Mouse (Mus musculus) urinary bladder, postnatal 4 days (tissue): Measurements from ENCODE around the gene Plppr4.
A peak's percentile ranks its signal among the peaks of the same experiment; 100 is the strongest.

Source experiments
- DNase-seq, 2 experiments: peaks; one replicate each; pipeline ENCODE4 v3.0.0; 2021 to 2022; ENCODE audit warnings: low spot score in 2 of 2

Plppr4 gene

DNA sequence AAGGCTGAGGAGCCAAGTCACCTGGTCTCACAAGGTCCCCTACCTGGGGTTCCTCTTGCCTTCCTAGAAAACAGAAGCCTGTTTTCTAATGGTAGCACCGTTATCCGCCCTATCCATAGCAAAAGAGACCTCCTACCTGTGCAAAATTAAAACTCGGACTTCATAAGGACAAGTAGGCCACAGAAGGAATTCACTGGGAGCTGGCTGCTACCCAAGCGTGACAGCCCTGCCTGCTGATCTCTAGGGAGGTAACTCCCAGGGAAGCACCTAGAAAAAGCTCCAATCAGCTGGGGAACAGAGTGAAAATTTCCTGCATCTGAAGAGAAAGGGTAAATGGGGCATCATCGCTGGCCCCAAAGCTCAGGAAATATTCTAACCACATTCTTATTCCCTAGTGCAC is at the start of gene Plppr4:
Plppr4 (minus strand) TSS at position 349 of the 400 bp plus-strand sequence.
- no peak for DNase-seq

DNA sequence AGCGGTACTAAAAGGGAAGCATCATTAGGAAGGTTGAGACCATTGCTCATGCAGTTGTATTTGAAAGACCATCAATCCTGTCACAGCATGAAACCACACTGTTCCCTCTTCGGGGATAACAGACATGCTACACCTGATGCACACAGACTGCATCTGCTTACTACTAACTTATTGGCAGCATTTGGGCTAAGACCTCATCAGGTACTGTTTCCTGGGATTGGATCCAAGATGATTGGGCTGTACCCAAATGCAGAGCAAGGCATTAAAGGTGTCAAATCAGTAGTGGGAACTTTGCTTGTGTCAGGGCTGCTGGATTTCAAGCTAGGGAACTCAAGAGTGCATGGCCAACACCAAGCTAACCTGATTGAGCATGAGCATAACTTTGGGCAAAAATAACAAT is 45.1 kb upstream of the Plppr4 start:
- DNase-seq: no peak

DNA sequence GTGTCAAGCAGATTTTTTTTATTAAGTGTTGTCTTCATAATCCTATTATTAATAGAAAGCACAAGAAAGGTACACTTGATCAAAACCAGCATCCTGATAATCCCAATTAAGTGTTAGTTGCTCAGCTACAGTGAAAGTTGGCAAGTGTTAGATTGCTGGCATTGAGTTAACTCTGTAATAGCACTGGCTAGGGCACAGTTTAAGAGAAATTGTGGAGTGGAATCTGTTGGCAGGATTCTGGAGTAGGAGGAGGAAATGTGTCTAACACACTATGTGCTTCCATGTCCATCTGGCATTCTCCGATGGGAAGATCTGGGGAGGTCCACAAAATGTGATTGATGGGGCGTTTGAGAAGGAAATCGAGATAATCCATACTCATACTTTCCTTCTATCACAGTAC is 43.1 kb upstream of the Plppr4 start:
- DNase-seq: no peak

DNA sequence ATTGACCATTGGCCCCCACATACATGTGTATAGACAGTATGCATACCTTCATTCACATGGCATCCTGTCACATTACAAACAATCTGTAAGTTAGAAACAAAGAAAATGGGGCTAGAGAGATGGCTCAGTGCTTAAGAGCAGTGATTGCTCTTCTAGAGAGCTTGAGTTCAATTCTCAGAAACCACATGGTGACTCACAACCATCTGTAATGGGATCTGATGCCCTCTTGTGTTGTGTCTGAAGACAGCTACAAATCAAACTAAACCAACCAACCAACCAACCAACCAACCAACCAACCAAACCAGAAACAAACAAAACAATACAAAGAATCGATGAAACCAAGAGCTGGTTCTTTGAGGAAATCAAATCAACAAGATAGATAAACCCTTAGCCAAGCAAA is 5.4 kb upstream of the Plppr4 start:
- DNase-seq: no peak

DNA sequence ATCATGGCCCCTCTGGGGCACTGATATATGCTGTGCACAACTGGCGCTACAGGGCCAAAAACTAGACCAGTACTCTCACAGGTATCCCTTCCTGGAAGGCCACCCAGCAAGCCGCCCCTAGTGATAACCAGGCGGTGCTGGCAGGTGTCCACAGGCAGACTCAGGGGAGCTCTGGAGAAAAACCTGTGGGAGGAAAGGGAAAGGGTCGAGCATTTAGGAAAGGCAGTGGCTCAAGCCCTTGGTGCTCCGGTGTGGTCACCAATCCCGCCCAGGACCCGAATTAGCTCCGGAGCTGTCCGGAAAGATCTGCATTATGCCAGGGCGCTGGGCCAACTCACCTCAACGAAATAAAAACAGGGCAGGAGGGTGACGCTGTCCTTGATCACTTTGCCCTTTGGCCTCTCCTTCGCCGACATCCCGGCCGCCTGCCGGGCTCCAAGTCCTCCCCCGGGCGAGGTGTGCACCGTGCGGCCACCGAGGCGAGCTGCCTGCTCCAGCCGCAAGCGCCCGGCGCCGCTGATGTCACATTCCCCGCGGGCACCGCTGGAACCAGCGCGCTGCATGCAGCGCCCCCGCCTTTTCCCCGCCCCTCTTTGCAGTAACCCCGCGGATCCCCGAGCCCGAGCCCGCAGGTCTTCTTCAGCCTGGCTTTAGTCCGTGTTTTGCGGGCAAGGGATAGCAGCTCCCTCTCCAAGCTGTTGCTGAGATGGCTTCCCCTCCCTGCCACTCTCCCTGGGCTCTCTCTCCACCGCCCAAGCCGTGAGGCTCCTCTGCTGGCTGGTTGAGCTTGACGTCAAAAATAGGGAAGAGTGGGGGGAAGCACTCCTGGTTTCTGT is 772 bp downstream of the Plppr4 start:
- DNase-seq: peak; percentile 22 to 60

DNA sequence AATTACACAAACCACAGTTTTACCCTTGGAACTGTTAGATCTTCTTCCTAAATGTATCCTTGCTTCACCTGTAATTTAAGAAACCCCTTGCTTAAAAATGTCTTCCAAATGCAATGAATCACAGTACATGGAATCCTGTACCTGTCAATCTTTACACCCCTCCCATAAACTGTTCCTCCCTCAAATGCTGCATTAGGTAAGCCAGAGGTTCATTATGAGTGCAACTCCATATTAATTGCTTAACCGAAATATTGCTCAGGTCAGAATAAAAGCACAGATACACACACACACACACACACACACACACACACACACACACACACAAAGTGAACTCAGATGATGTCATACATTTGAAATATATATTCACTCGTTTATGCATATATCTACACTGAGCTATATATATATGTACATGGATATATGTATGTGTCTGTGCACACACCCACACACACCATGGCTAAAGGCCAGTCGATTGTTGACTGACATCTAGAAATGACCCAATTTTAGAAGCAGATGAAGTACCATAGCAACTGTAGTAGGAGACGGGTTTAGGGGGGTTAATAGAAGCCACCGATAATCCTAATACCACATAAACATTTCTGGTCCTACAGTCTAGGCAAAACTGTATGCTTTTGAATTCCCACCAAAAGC is 1.6 kb downstream of the Plppr4 start:
- DNase-seq: no peak

DNA sequence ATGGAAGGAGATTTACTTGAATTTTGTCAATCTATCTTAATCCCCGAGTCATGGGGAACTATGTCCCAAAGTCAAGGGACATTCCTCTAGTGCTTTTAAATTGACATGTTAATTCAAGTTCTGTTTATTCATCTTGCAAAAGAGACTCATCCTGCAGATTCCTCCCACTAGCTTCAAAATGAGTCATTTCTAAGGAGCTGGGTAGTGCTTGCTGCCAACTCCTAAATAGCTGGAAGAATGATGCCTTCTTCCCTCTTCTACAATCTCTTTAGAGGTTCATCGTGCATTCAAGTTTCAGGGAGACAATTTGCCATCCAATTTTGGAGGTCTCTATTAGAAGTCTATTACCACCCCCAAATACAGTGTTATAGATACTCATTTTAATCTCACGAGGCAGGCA is 3.3 kb downstream of the Plppr4 start:
- DNase-seq: no peak

DNA sequence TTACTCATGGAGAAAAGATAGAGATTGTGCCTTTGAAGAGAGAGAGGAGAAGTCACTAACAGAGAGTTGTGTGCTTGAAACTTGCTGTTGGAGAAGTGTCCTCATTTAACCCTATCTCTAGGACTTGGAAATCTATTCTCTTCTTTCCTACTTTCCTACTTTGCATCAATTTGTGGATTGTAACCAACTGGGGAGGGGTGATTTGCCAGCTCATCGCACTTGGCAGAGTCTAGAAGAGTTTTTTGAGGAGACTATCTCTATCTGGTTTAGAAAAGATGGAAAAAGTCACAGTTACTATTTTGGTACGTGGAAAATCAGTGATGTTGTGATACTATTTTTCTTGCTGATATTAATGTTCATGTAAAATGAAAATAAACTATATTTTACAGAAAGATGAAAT is 6.7 kb downstream of the Plppr4 start:
- no peak for DNase-seq

DNA sequence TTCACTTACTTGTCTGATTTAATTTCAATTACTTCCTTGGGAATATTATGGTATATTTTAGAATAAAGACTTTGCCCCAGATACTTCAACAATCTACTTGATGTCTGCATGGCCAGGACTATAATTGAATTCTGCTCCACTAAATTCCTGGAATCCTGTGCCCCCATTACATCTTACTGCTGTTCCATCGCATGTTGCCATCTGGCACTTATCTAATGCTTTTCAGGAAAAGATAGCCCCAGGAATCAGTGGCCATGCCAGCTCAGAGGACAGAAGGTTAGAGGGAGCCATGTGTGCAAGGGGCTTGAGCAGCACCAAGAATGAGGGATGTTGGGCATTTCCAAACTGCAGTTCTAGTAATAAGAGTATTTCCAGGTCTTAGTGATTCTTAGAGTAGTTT is 14.3 kb downstream of the Plppr4 start:
- DNase-seq: no peak

DNA sequence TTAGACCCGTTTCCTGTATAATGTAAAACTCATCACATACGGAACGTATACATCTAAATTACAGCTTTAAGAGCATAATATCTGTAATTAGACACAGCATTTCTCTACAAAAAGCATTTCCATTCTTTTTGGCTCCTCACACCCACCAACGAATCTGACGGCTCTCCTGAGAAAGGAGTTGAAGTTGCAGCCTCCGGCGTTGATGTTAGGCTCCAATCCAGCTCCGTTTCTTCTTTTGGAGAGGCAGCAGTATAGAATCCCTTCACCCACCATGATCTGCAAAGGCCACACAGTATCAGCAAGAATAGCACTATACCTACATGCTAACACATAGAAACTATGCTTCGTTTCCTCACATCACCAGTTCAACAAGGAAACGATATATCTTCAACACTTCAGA is 29.2 kb downstream of the Plppr4 start:
- DNase-seq: no peak

DNA sequence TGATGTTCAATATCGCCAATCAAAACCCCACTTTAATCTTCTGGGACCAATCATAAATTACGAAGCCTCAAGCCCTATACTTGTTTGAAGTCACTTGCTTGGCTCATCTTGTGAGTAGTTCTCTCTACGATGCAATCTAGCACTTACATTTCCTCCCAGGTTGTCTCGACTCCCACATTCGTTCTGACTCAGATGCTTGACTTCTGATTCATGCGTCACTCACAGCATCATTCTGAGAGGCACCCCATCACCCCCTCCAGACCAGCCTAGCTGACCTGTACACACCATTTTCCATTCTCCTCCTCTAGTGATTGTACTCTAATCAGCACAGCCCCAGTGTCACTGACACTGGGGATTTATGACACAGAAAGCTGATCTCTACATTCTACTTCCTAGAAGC is 31.2 kb downstream of the Plppr4 start:
- no peak for DNase-seq

DNA sequence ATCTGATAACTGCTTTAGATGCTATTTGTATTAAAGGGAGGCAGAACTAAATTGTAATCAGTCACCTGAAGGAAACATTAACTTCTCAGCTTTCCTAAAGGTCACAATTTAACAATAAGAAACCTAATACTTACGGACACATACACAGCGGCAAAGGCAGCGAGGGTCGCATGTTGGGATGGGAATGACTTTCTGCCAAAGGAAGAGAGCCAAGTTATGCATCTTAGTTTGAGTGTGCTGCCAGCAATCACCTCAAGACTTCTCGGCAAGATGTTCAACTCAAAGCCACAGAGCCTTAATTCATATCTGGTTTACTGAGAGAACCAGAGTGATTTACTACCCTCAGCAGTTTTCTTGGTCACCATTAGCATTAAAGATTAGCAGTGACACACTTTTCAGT is 34.1 kb downstream of the Plppr4 start:
- DNase-seq: no peak

DNA sequence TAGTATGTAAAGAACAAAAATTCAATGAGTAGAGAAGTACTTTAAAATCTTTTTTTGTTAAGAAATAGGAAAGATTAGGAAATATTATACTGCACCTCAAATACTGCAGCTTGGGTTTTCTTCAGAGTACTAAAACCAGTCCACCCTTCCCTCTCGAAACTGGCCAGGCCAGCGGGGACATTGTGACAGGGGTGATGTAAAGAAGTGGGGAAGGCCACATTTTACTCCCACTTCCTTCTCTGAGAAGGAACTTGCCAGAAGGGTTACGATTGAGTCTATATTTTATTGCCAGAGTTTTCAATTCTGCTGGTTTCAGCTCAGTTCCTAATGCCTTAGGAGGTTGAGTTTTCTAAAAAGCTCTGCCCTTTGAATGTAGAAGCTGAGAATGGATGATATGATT is 41.0 kb downstream of the Plppr4 start:
- no peak for DNase-seq

DNA sequence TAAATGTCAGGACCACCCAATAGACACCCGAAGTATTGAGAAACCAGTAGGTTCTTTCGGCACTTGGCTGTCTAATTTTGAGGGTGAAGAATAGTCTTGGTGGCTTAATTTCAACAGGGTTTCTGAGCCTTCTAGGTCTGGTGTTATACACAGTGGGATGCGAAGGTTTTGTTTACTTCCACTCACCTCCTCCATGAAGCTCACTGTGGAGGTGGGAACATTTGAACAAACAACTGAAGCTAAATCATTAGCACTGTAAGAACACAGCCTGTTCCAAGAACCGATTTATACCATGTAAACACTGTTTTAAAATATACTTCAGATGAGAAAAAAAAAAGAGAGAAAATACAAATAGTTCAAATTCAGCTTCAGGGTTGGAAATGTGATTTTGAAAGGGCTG is 47.3 kb downstream of the Plppr4 start:
- DNase-seq: no peak

DNA sequence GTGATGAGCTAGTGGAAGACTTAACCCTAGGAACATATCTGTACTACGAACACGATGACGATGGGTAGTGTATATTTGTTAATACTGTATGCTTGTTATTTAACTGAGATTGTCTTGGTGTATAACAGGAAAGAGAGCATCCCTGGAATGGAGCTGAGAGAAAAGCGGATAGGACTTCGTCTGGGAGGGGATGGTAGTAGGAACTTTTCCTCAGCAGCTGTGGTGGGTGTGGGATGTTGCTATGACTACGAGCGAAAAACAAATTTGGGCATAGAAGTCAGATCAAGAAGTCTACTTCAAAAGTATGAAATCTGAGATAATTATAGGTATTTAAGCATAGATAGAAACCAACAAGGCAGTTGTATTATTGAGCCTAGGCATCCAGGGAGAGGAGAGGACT is 48.6 kb downstream of the Plppr4 start:
- DNase-seq: no peak

DNA sequence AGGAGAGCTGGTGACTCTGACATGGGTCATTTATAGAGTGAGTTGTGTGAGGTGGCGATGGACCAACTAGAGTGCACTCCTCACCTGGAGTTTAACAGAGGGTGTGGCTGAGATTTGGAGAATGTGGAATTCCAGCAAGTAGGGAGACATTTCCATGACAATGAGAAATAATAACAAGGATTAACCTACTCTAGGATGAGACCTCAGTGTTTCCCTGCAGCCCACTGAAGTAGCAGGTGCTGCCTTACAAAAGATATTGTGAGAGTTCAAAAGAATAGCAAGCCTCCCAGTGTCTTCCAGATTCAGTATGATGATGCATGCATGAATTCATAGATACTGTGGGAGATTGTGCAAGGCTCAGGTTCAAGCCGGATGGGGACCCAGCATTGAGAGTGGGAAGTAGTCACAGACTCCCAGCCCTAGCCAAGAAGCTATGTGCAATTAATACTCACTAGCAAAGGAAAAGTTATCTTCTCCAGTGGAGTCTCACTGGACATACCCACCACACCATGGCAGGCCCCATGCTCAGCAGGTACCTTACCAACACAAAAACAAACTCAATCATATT is 49.8 kb downstream of the Plppr4 start:
- no peak for DNase-seq

DNA sequence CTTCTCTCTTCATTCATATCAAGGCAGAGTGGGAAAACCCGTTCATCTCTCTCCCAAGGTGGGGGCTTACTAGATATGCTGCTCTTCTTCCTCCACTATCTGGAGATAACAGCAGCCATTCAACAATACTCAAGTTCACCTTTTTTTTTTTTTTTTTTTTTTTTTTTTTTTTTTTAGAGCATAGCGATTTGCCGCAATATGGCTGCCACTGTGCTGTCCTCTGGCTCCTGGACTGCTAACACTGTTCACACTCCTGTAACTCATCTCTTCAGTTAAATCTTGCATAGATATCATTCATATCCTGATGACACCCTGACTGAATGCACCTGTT is 51.1 kb downstream of the Plppr4 start:
- DNase-seq: no peak

DNA sequence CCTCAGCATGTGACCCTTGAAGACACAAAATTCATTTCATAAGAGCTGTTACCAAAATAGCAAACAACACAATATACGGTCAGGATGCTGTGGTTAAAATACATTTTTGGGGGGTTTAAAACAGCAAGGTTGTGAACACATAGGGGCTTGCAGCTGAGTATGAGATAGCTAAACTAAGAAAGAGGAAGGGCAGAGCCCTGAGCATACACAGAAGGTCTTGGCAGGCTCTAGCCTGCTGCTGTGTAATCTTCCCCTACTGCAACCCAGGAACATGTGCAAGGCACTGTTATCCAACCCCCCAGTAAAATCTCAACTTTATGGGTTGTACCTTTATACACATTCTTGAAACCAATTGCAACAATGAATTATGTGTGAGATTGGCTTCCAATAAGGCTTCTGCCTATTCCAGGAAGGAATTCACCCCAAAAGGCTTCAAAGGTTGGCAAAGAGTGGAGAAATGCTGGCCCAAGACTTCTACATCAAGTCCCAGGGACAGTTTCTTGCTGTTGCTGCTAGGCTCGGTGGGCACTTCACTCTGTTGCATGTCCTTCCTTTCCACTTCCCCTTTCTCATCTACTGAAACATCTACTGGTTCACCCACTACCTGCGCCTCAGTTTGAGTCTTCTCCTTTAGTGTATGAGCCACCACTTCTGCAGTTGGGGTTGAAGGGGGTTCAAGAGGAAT is 51.6 kb downstream of the Plppr4 start:
- DNase-seq: no peak

DNA sequence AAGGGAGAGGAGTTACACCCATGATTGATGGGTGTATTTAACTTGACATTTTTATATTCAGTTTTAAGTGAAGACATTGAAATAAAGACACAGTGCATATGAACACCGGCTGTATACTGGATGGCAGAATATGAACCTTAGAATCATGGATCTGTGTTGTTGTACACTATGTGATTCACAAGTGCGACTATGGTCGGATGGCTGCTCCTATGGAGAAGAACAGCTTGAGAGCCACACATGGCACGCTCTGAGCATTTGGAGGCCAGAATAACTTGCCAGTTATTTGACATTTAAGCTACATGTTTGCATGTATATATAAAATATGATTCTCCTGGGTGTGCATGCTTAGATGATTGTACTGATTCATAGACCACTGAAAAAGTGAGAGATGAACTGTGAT is 53.1 kb downstream of the Plppr4 start:
- no peak for DNase-seq

DNA sequence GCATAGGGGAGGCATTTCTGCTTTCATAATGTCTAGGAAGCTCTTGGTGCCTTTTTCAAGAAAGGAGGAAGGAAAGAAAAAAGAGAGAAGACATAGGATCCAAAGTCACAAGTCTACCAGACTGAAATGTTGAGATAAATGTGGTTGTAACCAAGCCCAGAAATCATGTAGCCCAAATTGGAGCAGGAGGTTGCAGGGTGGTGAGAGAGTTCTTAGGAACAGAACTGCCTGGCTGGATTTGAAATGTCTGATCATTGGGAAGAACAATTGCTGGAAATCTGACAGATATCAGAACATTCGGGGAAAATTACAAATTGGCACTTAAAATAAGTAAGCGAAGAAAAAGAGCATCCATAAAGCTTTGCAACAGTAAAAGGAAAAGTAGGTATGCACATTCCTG is 56.6 kb downstream of the Plppr4 start:
- DNase-seq: no peak

DNA sequence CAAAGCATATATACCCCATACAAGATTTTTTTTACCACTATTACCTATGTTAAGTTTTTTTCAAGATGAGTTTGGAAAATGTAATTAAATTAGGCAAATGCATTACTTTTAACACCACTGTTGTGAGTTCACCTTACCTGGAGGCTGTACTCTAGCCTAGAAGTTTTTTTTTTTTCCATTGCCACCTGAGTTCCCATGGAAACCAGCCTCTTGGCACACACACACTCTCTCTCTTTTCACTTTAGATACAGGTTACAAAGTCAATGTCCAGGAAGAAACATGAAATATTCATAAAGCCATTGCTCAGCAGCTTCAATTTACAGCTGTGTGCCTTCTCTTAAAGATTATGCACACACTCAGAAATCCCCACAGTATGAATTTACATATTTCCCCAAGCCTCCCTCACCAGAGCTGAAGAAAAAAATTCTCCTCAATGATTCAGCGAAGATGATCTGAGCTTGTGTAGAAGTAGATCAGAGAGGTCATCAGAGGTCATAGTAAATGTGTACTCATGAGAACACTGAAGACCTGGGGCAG is 59.9 kb downstream of the Plppr4 start:
- no peak for DNase-seq

DNA sequence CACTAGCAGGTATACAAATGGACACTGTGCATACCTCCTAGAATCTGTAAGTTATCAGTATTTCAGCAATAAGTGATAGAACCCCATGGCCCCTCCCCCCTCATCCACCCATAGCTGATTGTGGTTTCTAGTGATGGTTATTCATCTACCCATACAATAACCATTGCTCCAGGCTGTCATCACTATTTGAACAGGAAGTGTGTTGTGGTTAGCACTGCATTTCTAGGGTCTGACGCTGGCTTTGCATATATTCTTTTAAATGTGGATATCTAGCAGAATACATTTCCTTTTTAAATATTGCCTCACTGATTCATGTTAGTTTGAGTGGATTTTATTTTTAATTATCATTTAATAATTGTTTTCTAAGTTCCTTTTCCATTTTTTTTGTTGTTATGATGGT is 62.9 kb downstream of the Plppr4 start:
- DNase-seq: no peak
